10 mouse cellular contexts compared by ENCODE assay signal in the genomic region with DNA sequence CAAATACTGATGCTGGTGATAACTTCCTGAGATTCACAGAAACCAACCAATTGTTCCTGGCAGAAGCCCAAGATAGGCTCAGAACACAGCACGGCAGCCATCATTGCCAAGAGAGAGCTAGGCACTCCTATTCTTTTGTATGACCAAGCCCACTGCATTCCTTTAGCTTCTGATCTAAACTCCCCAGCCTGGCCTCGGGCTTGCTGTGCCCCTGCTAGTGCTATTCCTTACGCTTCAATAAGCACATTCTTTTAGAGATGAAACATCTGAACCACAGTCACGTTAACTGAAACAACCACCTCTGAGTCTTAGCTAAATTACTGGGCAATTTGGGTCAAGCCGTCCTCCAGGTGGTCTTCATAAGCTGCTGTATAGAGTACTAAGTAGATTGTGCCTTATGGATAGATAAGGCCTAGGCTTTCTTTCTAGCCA. TPM values are rescaled to one million over a fixed set of nuclear protein-coding genes. Genes with fewer than 3 reads are reported as not detected.
DNase-seq lines count a peak whose midpoint lies in the region; ATAC-seq lines count a peak whose summit lies in the region.
"Had no signal": no experiment of that assay in that cellular context is flagged by ENCODE, and none has a peak within 500 bp of the region (broad histone marks: within the 10 kb centered on the region; RNA-seq: fewer than 3 reads in every experiment).

No protein-coding gene starts in this region.

- peaks cover 5% of the 10 kb centered on the region; the same call in 1 of the 2 replicates for H3K9me3 ChIP-seq in embryonic facial prominence, embryonic 14.5 days (ENCODE audit: control insufficient read depth, low read length)
- H3K9me3 ChIP-seq: limb, embryonic 13.5 days had no signal

- H3K4me1 ChIP-seq in embryonic facial prominence, embryonic 14.5 days (ENCODE audit: control insufficient read depth, insufficient read depth, low read length): peaks cover 10% of the 10 kb centered on the region

- no peak overlapping the region for H3K4me3 ChIP-seq in embryonic facial prominence, embryonic 14.5 days (ENCODE audit: low read depth, low read length)
- H3K4me3 ChIP-seq: limb, embryonic 13.5 days had no signal

- peaks cover 60% of the 10 kb centered on the region for H3K36me3 ChIP-seq in embryonic facial prominence, embryonic 14.5 days (ENCODE audit: control insufficient read depth, insufficient read depth, low read length)

- WGBS in embryonic facial prominence, embryonic 14.5 days: 36% methylated on average over 5 of the region's 5 CpGs

- peak; percentile 89 for ATAC-seq in embryonic facial prominence, embryonic 14.5 days (ENCODE audit: low read depth)

- H3K27ac ChIP-seq in embryonic facial prominence, embryonic 14.5 days (replicated peaks; ENCODE audit: low read depth, low read length): peak overlapping the region; percentile 65; the same call in 1 of the 2 replicates
- H3K27ac ChIP-seq: limb, embryonic 13.5 days had no signal

- no peak overlapping the region for H3K4me2 ChIP-seq in embryonic facial prominence, embryonic 14.5 days (ENCODE audit: low read depth, low read length)
- H3K4me2 ChIP-seq: limb, embryonic 13.5 days had no signal

- H3K9ac ChIP-seq in embryonic facial prominence, embryonic 14.5 days (ENCODE audit: low read depth, low read length): no peak overlapping the region
- H3K9ac ChIP-seq: limb, embryonic 13.5 days had no signal

- DNase-seq in layer of hippocampus, adult 11-12 months (ENCODE audit: low spot score): peak; percentile 71
- no peak for DNase-seq in layer of hippocampus, postnatal 25 days (ENCODE audit: extremely low spot score in 1 of 2, low spot score in 1 of 2)
- DNase-seq in embryonic facial prominence, embryonic 14.5 days (ENCODE audit: low spot score): peak; percentile 91
- DNase-seq in layer of hippocampus, postnatal 36 days: peak; percentile 51 to 57
- peak; percentile 49 to 53 for DNase-seq in right cerebral cortex, postnatal 10 days (ENCODE audit: low spot score in 2 of 2)
- no peak for DNase-seq in lung, postnatal 14 days
- DNase-seq in urinary bladder, postnatal 4 days (ENCODE audit: low spot score in 2 of 2): no peak
- DNase-seq in adrenal gland, adult 8-10 months: no peak

- no peaks in the 10 kb centered on the region for H3K27me3 ChIP-seq in embryonic facial prominence, embryonic 14.5 days (replicated peaks; ENCODE audit: control insufficient read depth, insufficient read depth, low read length)
- H3K27me3 ChIP-seq: CH12.LX; limb, embryonic 13.5 days had no signal

RNA-seq across cellular contexts. Expression of a gene that starts 53.5 kb away (rescaled TPM):
- total RNA-seq in layer of hippocampus, postnatal 25 days (2021): 10 to 100 TPM; 34.7 to 37.4 TPM
- 43.3 and 43.7 TPM in 2 replicates for polyA plus RNA-seq in embryonic facial prominence, embryonic 14.5 days (2014; fragmentation: Nextera tagmentation; extraction: Ambion mirVana)
- total RNA-seq in layer of hippocampus, postnatal 36 days (2021): 10 to 100 TPM; 31.9 to 33.9 TPM
- 100 to 1,000 TPM; 167 to 272 (median 233) TPM for total RNA-seq in adrenal gland, adult 8-10 months (2022)

Comparison
In these comparisons a context has a peak if more than half of its experiments do, and no peak if none do; other contexts are left out.
1. DNase-seq: peak in layer of hippocampus, adult 11-12 months (single experiment), embryonic facial prominence, embryonic 14.5 days (single experiment), layer of hippocampus, postnatal 36 days (2 of 2) and right cerebral cortex, postnatal 10 days (2 of 2); none in layer of hippocampus, postnatal 25 days (0 of 2), lung, postnatal 14 days (single experiment), urinary bladder, postnatal 4 days (0 of 2) and adrenal gland, adult 8-10 months (single experiment).
2. RNA of a gene that starts 53.5 kb away (total RNA-seq): 167 to 272 TPM in adrenal gland, adult 8-10 months; 34.7 to 37.4 TPM in layer of hippocampus, postnatal 25 days and 31.9 to 33.9 TPM in layer of hippocampus, postnatal 36 days; every median in the first group is over 4 times any median in the second.